Mouse (Mus musculus): ENCODE data around the gene Cyba.

Gene Cyba

DNA sequence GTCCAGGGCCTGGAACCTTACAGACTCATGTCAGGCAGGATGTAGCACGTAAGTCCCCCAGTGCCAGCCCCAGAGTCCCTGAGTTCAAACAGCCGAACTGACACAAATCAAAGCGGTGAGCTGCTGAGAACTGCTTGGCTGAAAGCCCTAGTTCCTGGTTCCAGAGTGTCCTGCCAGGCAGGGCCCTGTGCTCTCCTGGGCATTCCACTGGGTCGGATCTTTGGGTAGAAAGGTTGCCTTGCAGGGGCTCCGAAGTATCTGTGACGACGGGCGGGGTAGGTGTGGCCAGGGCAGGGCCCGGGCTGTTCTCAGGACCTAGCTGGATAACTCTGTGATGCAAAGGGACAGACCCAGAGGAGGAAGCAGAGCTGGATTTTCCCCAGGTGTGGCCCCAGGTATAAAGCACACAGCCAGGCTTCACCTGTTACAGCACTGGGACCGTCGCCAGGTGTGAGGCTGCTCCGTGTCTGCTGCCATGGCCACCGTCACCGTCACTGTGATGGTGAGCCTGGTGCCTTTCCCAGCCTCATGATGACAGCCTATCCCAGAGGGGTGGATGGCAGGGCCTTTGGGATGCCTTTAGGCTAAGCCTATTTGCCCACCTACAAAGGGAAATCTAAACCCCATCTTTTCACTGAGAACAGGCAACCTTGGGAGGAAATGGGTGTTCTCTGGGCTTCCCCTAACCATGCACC, 11.2 kb downstream of the Cyba start, which contains the start of gene Il17c:
Gene Il17c (plus strand): TSS at position 645 of the 695 bp plus-strand sequence.
- DNase-seq = no peak

DNA sequence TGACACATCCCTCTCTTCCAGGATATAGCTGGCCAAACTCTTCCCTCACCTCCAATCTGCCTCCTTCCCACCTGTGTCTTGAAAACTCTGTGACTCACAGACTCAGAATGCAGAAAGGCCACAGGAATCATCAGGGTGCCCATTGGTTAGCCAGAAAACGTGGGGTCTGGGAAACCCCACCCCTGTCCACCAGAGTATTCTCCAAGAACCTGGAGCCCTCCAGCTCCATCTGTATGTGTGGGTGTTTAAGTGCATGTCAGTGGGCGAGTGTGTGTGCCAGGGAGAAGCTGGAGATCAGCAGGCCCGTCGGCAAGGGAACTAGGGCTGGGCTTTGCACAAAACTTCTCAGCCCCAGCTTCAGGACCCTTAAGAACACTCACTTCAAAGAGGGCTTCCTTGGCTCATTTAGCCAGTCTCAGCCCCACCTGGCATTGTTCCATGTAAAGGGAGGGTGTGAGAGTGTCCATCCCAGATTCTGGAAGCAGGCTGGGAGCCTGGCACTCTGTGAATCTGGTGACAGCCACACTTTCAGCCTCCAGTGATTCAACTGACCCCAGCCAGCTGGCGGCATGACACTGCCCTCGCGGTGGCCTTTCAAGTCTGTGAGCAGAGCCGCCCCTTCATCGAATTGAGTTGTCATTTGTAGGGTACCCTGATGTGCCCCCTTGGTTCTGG, 12.7 kb downstream of the Cyba start:
- DNase-seq = no peak

DNA sequence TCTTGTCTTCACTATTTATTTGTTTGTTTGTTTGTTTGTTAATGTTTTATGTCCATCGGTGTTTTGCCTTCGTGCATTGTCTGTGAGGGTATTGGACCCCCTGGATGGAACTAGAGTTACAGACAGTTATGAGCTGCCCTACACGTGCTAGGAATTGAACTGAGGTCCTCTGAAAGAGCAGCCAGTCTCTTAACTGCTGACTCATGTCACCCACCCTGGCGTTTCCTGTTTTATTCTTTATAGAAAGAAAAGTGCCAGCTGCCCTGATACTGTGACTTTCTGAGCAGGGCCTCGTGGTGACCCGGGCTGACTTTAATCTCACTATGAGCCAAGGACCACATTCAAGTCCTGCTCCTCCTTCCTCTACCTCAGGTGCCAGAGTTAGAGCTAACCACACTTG, 17.2 kb downstream of the Cyba start:
- DNase-seq = no peak

DNA sequence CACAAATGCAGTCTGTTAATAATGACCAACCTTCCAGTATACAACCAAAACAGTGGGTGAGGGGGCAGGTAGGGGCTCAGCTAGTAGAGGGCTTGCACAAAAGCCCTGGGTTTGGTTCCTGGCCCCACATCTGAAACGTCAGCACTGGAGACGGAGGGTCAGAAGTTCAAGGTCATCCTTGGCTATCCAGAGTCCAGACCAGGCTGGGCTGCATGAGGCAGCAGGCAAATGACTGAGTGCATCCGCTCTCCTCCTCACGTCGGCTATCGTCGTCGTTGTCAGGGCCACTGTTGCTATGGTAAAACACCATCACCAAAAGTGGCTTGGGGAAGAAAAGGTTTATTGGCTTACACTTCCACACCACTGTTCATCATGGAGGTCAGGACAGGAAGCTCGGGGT, 18.4 kb downstream of the Cyba start:
- no peak for DNase-seq

- no peak for DNase-seq
These were observed 25.1 kb downstream of the Cyba start for GRCm38 (mm10) chr8:122407678-122408077.

GRCm38 (mm10) chr8:122405146-122405805, 27.5 kb downstream of the Cyba start:
- no peak for DNase-seq

DNA sequence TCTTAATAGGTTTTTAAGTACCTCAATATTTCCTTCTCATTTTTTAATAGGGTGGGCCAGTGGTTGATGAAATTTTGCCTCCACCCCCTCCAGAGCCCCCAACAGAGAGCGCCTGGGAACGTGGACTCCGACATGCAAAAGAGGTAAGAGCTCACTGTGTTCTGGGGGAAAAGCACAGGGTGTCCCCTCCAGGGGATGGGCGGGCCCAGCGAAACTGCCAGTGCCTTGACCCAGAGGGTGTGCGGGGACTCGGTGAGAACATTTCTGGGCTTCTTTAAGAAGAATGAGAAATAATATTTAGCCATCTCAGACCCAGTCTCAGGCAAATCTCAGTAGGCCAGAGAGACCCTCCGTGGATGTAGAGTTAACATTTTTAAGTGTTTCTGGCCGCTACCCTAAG, 34.5 kb downstream of the Cyba start:
- DNase-seq = no peak

DNA sequence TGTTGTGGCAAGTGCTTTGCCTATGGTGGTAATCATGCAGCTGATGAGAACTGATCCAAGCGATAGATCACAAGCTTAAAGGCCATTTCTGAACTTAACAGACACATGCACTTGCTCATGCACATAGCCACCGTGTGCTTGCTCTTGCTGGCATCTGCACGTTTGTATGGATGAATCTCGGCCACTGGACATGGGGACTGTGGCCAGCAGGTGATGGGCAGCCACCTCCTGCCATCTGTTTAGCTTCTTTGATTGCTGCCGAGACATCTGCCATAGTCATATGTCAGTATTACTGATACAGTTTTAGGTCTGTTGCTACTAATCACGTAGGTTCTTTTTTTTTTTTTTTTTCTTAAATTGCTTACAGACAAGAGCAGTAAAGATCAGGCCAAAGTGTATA, 37.4 kb downstream of the Cyba start:
- peak; percentile 80 for DNase-seq

GRCm38 (mm10) chr8:122393717-122394116, 39.0 kb downstream of the Cyba start:
- DNase-seq = no peak

DNA sequence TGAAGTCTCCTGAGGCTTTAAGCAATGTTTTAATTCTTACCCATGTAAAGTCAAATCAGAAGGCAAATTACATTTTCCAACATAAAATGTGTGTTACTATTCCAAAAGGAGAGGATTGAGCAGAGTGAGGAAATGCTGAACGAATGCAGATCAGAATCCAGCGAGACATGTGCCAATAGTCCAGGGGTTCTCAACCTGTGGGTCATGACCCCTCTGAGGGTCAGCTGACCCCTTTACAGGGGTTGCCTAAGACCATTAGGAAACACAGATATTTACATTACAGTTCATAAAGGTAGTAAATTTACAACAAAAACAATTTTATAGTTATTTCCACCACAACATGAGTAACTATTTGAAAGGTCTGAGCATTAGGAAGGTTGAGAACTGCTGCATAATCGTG, 42.0 kb downstream of the Cyba start:
- DNase-seq = no peak

GRCm38 (mm10) chr8:122389357-122389756, 43.4 kb downstream of the Cyba start:
- no peak for DNase-seq

GRCm38 (mm10) chr8:122383039-122383438, 49.7 kb downstream of the Cyba start:
- no peak for DNase-seq

DNA sequence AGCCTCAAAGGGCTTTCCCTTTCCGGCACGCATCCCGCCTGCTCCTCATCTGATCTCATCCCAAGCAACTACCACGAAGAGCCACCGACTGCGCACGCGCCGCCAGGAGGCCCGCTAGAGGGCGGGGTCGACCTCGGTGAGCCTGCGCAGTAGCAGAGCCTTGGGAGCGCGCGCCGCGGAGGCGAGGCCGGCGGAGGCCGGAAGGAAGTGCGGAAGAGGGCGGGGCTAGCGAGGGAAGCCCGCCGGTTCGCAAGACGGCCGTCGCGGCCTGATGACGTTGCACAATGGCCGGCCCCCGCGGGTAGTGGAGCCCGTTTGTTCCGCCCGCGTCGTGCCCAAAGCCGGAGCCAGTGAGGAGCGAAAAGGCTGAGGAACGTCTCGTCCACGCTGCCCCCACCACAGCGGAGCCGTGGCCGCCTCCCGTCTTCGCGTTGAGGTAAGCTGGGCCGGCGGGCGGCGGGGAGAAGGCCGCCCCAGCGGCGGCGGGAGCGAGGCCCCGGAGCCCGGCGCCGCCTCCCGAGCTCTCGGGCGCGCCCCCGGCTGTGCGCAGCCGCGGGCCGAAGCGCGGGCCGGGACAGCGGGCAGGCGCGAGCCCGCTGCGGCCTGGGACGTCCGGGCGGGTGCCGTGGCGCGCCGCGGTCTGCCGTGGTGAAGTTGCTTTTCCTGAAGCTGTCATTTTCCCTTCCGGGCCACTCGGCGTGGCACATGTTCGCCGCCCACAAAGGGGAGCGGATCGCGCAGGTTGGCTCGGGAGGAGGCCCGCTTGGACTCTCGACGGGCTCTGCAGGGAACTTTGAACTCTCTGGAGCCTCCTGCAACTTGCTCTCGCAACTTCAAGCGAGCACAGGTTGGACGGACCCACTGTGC, 56.1 kb downstream of the Cyba start, which contains the start of gene Zc3h18:
Gene Zc3h18 (plus strand): TSS at position 245 of the 867 bp plus-strand sequence.
- DNase-seq = peak; percentile 99

- no peak for DNase-seq
These were observed 56.9 kb downstream of the Cyba start for GRCm38 (mm10) chr8:122375751-122376364.

GRCm38 (mm10) chr8:122375320-122375719, 57.4 kb downstream of the Cyba start:
- DNase-seq = peak; percentile 61

Data from cerebellum, adult 9-10 months (tissue).